Mouse (Mus musculus): ENCODE data around the gene Fuca1. TPM values are rescaled to one million over a fixed set of nuclear protein-coding genes. Genes with fewer than 3 reads are reported as not detected.

The Fuca1 gene
- polyA plus RNA-seq, 1 experiment from 2014 or later: 58.8 TPM

DNA sequence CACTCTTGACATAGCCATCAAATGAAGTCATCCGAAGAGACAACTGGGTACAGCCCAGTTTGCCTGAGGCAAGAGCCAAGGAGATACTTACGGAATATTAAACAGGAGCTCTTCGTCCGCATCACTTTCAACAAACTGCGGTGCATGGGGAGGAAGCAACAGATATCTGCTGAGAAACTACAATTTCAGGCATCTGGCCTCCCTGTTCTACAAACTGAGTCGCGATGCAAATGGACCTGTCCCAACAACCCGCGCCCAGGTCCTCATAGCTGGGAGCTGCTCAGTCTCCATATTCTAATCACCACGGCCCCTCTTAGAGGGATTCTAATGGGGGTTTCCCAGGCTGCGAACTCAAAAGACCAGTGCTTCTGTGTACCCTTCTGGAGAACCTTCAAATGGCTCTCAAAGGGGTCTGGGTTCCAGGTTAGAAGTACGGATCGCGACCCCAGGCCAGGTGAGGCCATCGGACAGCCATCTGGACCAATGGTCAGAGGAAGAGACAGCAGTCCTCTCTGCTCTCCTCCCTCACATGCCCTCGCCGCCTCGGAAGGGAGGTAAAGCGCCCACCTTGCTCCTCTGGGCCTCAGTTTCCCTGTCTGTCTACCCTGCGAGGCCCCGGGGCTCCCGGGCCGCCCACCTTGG lies 65.9 kb downstream of the Fuca1 start:
- H3K4me1 ChIP-seq (replicated peaks; ENCODE audit: control insufficient read depth, insufficient read depth, low read length): peaks cover 16% of the 10 kb centered on the region
- H3K36me3 ChIP-seq (ENCODE audit: control insufficient read depth, insufficient read depth): peaks cover 6% of the 10 kb centered on the region
- 7% methylated on average over 23 of the region's 23 CpGs for WGBS
- H3K9ac ChIP-seq (replicated peaks; ENCODE audit: low read depth, low read length): peak overlapping the region; percentile 82
- peak overlapping the region; percentile 98 for H3K4me2 ChIP-seq (ENCODE audit: low read length)
- H3K9me3 ChIP-seq (ENCODE audit: control insufficient read depth, low read length): no peaks in the 10 kb centered on the region
- H3K4me3 ChIP-seq (replicated peaks; ENCODE audit: low read length): peak overlapping the region; percentile 85
- no peaks in the 10 kb centered on the region for H3K27me3 ChIP-seq (replicated peaks; ENCODE audit: control insufficient read depth, insufficient read depth, low read length)
- H3K27ac ChIP-seq (ENCODE audit: low read length): peak overlapping the region; percentile 38; the same call in 1 of the 2 replicates
- no peak for ATAC-seq

DNA sequence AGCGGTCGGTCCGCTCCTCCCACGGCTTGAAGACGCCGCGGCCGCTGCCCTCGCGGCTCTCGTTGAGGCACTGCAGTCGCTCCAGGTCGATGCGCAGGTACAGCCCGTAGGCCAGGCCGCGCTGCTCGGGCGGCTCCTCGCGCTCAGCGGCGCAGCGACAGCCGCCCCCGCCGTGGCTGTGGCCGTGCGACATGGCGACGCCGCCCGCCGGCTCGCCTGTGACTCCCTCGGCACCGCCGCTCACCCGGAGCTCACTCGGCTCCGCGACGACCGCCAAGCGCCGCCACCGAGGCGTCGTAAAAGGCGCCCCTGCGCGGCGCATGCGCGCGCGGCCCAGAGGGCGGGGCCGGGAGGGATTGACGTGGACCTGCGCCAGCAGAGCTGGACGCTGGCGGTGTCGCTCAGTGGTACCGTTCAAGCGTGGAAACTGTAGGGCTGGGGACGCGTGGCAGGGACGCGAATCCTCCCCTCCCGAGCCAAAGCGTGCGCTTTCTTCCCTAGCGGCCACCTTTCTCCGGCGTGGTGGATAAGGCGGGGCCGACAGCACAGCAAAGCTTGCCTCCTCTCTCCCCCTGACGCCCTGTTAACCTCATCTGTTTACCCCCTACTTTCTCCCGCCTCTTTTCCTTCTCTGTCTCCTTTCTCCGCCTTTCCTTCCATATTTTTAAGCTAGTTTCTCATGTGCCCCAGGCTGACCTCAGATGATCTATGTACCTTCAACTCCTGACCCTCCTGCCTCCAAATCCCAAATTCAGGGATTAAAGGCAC lies 66.6 kb downstream of the Fuca1 start, which contains the start of gene Pithd1:
TSS of gene Pithd1 (minus strand) at position 322 of the 768 bp plus-strand sequence.
- H3K27me3 ChIP-seq (replicated peaks; ENCODE audit: control insufficient read depth, insufficient read depth, low read length): no peaks in the 10 kb centered on the region
- H3K4me3 ChIP-seq (replicated peaks; ENCODE audit: low read length): peak within 1 kb of the TSS; percentile 85
- peak within 1 kb of the TSS; percentile 82 for H3K9ac ChIP-seq (replicated peaks; ENCODE audit: low read depth, low read length)
- peak within 1 kb of the TSS; percentile 98 for H3K4me2 ChIP-seq (ENCODE audit: low read length)
- H3K9me3 ChIP-seq (ENCODE audit: control insufficient read depth, low read length): no peaks in the 10 kb centered on the region
- H3K27ac ChIP-seq (ENCODE audit: low read length): peak within 1 kb of the TSS; percentile 84
- WGBS: under 1% methylated on average over 80 of the region's 81 CpGs
- H3K36me3 ChIP-seq (ENCODE audit: control insufficient read depth, insufficient read depth): peaks cover 6% of the 10 kb centered on the region
- peaks cover 16% of the 10 kb centered on the region for H3K4me1 ChIP-seq (replicated peaks; ENCODE audit: control insufficient read depth, insufficient read depth, low read length)
- ATAC-seq: peak; percentile 91

DNA sequence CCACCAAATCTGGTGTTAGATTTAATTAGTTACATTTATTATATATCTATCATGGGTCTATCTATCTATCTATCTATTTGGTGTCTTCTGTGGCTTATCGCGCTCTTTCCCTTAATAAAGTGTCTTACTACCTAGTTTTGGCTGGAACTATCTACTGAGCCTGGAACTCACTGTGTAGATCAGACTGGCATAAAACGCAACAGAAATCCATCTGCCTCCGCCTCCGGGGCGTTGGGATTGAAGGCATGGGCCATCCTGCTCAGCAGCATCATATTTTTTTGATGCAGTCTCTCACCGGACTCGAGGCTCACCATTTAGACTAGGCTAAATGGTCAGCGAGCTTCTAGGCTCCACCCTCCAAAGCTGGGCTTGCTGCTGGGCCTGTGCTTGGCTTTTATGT lies 67.2 kb downstream of the Fuca1 start:
- Histone ChIP-seq H3K9me3 (ENCODE audit: control insufficient read depth, low read length) (no peaks in the 10 kb centered on the region), H3K9ac (replicated peaks; ENCODE audit: low read depth, low read length) (peak overlapping the region; percentile 82), H3K27me3 (replicated peaks; ENCODE audit: control insufficient read depth, insufficient read depth, low read length) (no peaks in the 10 kb centered on the region), H3K36me3 (ENCODE audit: control insufficient read depth, insufficient read depth) (peaks cover 6% of the 10 kb centered on the region), H3K4me2 (ENCODE audit: low read length) (peak overlapping the region; percentile 98), H3K4me3 (replicated peaks; ENCODE audit: low read length) (peak overlapping the region; percentile 85), H3K27ac (ENCODE audit: low read length) (peak overlapping the region; percentile 84), H3K4me1 (replicated peaks; ENCODE audit: control insufficient read depth, insufficient read depth, low read length) (peaks cover 16% of the 10 kb centered on the region)
- no peak for ATAC-seq
- 65% methylated on average over 9 of the region's 9 CpGs for WGBS

Other genes starting within 250 kb of the Fuca1 start
- 0.16 and 0.18 TPM in 2 replicates for gene Ifnlr1, start 234.4 kb upstream of the Fuca1 start, polyA plus RNA-seq (2015; fragmentation: Nextera tagmentation; extraction: Ambion mirVana)
- gene Il22ra1, start 192.6 kb upstream of the Fuca1 start, polyA plus RNA-seq (2015; fragmentation: Nextera tagmentation; extraction: Ambion mirVana): not detected in 2 replicates
- gene Myom3, start 161.0 kb upstream of the Fuca1 start, polyA plus RNA-seq (2015; fragmentation: Nextera tagmentation; extraction: Ambion mirVana): 0.29 and 0.34 TPM in 2 replicates
- gene Srsf10, start 65.0 kb upstream of the Fuca1 start, polyA plus RNA-seq (2015; fragmentation: Nextera tagmentation; extraction: Ambion mirVana): 253 and 294 TPM in 2 replicates
- 120 and 140 TPM in 2 replicates for gene Pnrc2, start 46.9 kb upstream of the Fuca1 start, polyA plus RNA-seq (2015; fragmentation: Nextera tagmentation; extraction: Ambion mirVana)
- 0.12 TPM in 1 of 2 replicates, not detected in the other for gene Cnr2, start 25.3 kb upstream of the Fuca1 start, polyA plus RNA-seq (2015; fragmentation: Nextera tagmentation; extraction: Ambion mirVana)
- 62.2 and 67.9 TPM in 2 replicates for gene Hmgcl, start 25.7 kb downstream of the Fuca1 start, polyA plus RNA-seq (2015; fragmentation: Nextera tagmentation; extraction: Ambion mirVana)
- gene Gale, start 43.0 kb downstream of the Fuca1 start, polyA plus RNA-seq (2015; fragmentation: Nextera tagmentation; extraction: Ambion mirVana): 34.7 and 44.1 TPM in 2 replicates
- 169 and 197 TPM in 2 replicates for gene Lypla2, start 51.9 kb downstream of the Fuca1 start, polyA plus RNA-seq (2015; fragmentation: Nextera tagmentation; extraction: Ambion mirVana)
- gene Pithd1, start 66.5 kb downstream of the Fuca1 start, polyA plus RNA-seq (2015; fragmentation: Nextera tagmentation; extraction: Ambion mirVana): 56.0 and 56.1 TPM in 2 replicates
- gene Eloa, start 101.0 kb downstream of the Fuca1 start, polyA plus RNA-seq (2015; fragmentation: Nextera tagmentation; extraction: Ambion mirVana): 32.5 and 36.2 TPM in 2 replicates
- 281 and 302 TPM in 2 replicates for gene Rpl11, start 132.7 kb downstream of the Fuca1 start, polyA plus RNA-seq (2015; fragmentation: Nextera tagmentation; extraction: Ambion mirVana)
- 85.1 and 102 TPM in 2 replicates for gene Id3, start 222.8 kb downstream of the Fuca1 start, polyA plus RNA-seq (2015; fragmentation: Nextera tagmentation; extraction: Ambion mirVana)

Measured in forebrain, embryonic 16.5 days (tissue).